Mouse (Mus musculus): Measurements from ENCODE around the gene Aida. TPM values are rescaled to one million over a fixed set of nuclear protein-coding genes. Genes with fewer than 3 reads are reported as not detected.
"Not testable (repeated sequence)": the region's sequence is repeated elsewhere in the genome, so short reads cannot be mapped to it uniquely, and the experiment has no call there.

Gene Aida
- polyA plus RNA-seq, 1 experiment from 2014 or later: 36.9 TPM

GRCm38 (mm10) chr1:183324433-183324832 is 28.0 kb downstream of the Aida start:
- Histone ChIP-seq H3K9ac (ENCODE audit: low read depth, low read length) (no peak overlapping the region), H3K36me3 (ENCODE audit: insufficient read depth, low read length) (peaks cover 39% of the 10 kb centered on the region), H3K4me1 (replicated peaks; ENCODE audit: insufficient read depth, low read length) (no peaks in the 10 kb centered on the region), H3K4me3 (replicated peaks; ENCODE audit: low read depth, low read length) (no peak overlapping the region), H3K9me3 (replicated peaks; ENCODE audit: low read length) (no peaks in the 10 kb centered on the region), H3K4me2 (ENCODE audit: low read length) (no peak overlapping the region), H3K27ac (no peak overlapping the region), H3K27me3 (ENCODE audit: insufficient read depth, low read length) (no peaks in the 10 kb centered on the region)
- ATAC-seq (replicated peaks; ENCODE audit: low FRiP score, low read depth) (no peak), DNase-seq (ENCODE audit: low spot score) (no peak)
- 95% methylated on average over 6 of the region's 6 CpGs for WGBS
- TF ChIP-seq CTCF (IDR thresholded peaks at IDR 0.05; ENCODE audit: low read depth): no peak

GRCm38 (mm10) chr1:183327171-183327570 is 30.8 kb downstream of the Aida start:
- no peaks in the 10 kb centered on the region for H3K4me1 ChIP-seq (replicated peaks; ENCODE audit: insufficient read depth, low read length)
- H3K27ac ChIP-seq: no peak overlapping the region
- no peak overlapping the region for H3K4me3 ChIP-seq (replicated peaks; ENCODE audit: low read depth, low read length)
- peaks cover 52% of the 10 kb centered on the region for H3K36me3 ChIP-seq (ENCODE audit: insufficient read depth, low read length)
- ATAC-seq (replicated peaks; ENCODE audit: low FRiP score, low read depth) (no peak), DNase-seq (ENCODE audit: low spot score) (no peak)
- H3K27me3 ChIP-seq (ENCODE audit: insufficient read depth, low read length): no peaks in the 10 kb centered on the region
- no peak for TF ChIP-seq CTCF (IDR thresholded peaks at IDR 0.05; ENCODE audit: low read depth)
- H3K9ac ChIP-seq (ENCODE audit: low read depth, low read length): no peak overlapping the region
- no peaks in the 10 kb centered on the region for H3K9me3 ChIP-seq (replicated peaks; ENCODE audit: low read length)
- 89% methylated on average over 8 of the region's 8 CpGs for WGBS
- no peak overlapping the region for H3K4me2 ChIP-seq (ENCODE audit: low read length)

GRCm38 (mm10) chr1:183342902-183343301 is 46.5 kb downstream of the Aida start:
- 93% methylated on average over 1 of the region's 1 CpGs for WGBS
- not testable (repeated sequence) for H3K27me3 ChIP-seq (ENCODE audit: insufficient read depth, low read length); H3K9ac ChIP-seq (ENCODE audit: low read depth, low read length); DNase-seq (ENCODE audit: low spot score); H3K4me2 ChIP-seq (ENCODE audit: low read length); H3K4me1 ChIP-seq (replicated peaks; ENCODE audit: insufficient read depth, low read length); ATAC-seq (replicated peaks; ENCODE audit: low FRiP score, low read depth); H3K9me3 ChIP-seq (replicated peaks; ENCODE audit: low read length); H3K27ac ChIP-seq; H3K4me3 ChIP-seq (replicated peaks; ENCODE audit: low read depth, low read length)
- H3K36me3 ChIP-seq (ENCODE audit: insufficient read depth, low read length): peaks cover 22% of the 10 kb centered on the region

- DNase-seq (ENCODE audit: low spot score): peak; percentile 85
- H3K36me3 ChIP-seq (ENCODE audit: insufficient read depth, low read length): peaks cover 22% of the 10 kb centered on the region; the same call in 1 of the 2 replicates
- H3K9ac ChIP-seq (ENCODE audit: low read depth, low read length): peak overlapping the region; percentile 93
- no peak for TF ChIP-seq CTCF (IDR thresholded peaks at IDR 0.05; ENCODE audit: low read depth)
- WGBS: under 1% methylated on average over 72 of the region's 72 CpGs
- H3K9me3 ChIP-seq (replicated peaks; ENCODE audit: low read length): no peaks in the 10 kb centered on the region
- H3K4me1 ChIP-seq (replicated peaks; ENCODE audit: insufficient read depth, low read length): no peaks in the 10 kb centered on the region
- peak; percentile 95 for ATAC-seq (replicated peaks; ENCODE audit: low FRiP score, low read depth)
- peak overlapping the region; percentile 95 for H3K4me3 ChIP-seq (replicated peaks; ENCODE audit: low read depth, low read length)
- peak overlapping the region; percentile 86 for H3K4me2 ChIP-seq (ENCODE audit: low read length)
- no peaks in the 10 kb centered on the region for H3K27me3 ChIP-seq (ENCODE audit: insufficient read depth, low read length)
- peak overlapping the region; percentile 93 for H3K27ac ChIP-seq
Measured at GRCm38 (mm10) chr1:183344886-183345816, 48.8 kb downstream of the Aida start.

GRCm38 (mm10) chr1:183345817-183346195 is 49.4 kb downstream of the Aida start:
- WGBS: 5% methylated on average over 10 of the region's 10 CpGs
- peak; percentile 52; the same call in 1 of the 2 replicates for ATAC-seq (replicated peaks; ENCODE audit: low FRiP score, low read depth)
- no peak for TF ChIP-seq CTCF (IDR thresholded peaks at IDR 0.05; ENCODE audit: low read depth)

GRCm38 (mm10) chr1:183349840-183350239 is 53.5 kb downstream of the Aida start:
- Histone ChIP-seq H3K4me1 (replicated peaks; ENCODE audit: insufficient read depth, low read length) (no peaks in the 10 kb centered on the region), H3K4me2 (ENCODE audit: low read length) (no peak overlapping the region), H3K27me3 (ENCODE audit: insufficient read depth, low read length) (no peaks in the 10 kb centered on the region), H3K9ac (ENCODE audit: low read depth, low read length) (no peak overlapping the region), H3K27ac (no peak overlapping the region), H3K36me3 (ENCODE audit: insufficient read depth, low read length) (peaks cover 40% of the 10 kb centered on the region), H3K9me3 (replicated peaks; ENCODE audit: low read length) (no peaks in the 10 kb centered on the region), H3K4me3 (replicated peaks; ENCODE audit: low read depth, low read length) (no peak overlapping the region)
- peak; percentile 78 for TF ChIP-seq CTCF (IDR thresholded peaks at IDR 0.05; ENCODE audit: low read depth)
- DNase-seq (ENCODE audit: low spot score) (peak; percentile 87), ATAC-seq (replicated peaks; ENCODE audit: low FRiP score, low read depth) (no peak)
- 24% methylated on average over 6 of the region's 6 CpGs for WGBS

More at GRCm38 (mm10) chr1:183345817-183346195, 49.4 kb downstream of the Aida start:
- Histone ChIP-seq H3K9ac (ENCODE audit: low read depth, low read length) (peak overlapping the region; percentile 93), H3K36me3 (ENCODE audit: insufficient read depth, low read length) (0 out of 2 replicates have a peak, but pooled peaks cover 26% of the 10 kb centered on the region), H3K4me1 (replicated peaks; ENCODE audit: insufficient read depth, low read length) (no peaks in the 10 kb centered on the region), H3K9me3 (replicated peaks; ENCODE audit: low read length) (no peaks in the 10 kb centered on the region), H3K27me3 (ENCODE audit: insufficient read depth, low read length) (no peaks in the 10 kb centered on the region), H3K27ac (peak overlapping the region; percentile 93), H3K4me2 (ENCODE audit: low read length) (peak overlapping the region; percentile 86), H3K4me3 (replicated peaks; ENCODE audit: low read depth, low read length) (peak overlapping the region; percentile 95)
- DNase-seq (ENCODE audit: low spot score): no peak

All from kidney, postnatal 0 days (tissue).